Mouse (Mus musculus): ENCODE measurements around the gene 2900011O08Rik. TPM values are rescaled to one million over a fixed set of nuclear protein-coding genes. Genes with fewer than 3 reads are reported as not detected.

Gene 2900011O08Rik
- polyA plus RNA-seq (2012; rRNA removed; ENCODE audit: low replicate concordance) = 0.54 TPM in 1 of 2 replicates, not detected in the other

GRCm38 (mm10) chr16:13986574-13987478 lies at the start of gene 2900011O08Rik, which contains the start of gene Ifitm7:
Gene 2900011O08Rik, plus strand, starts transcription at chr16:13986604.
Gene Ifitm7, minus strand, starts transcription at chr16:13986888.

Other genes with a start within 250 kb of the 2900011O08Rik start
- gene Rrn3, start 205.9 kb upstream of the 2900011O08Rik start, polyA plus RNA-seq (2012; rRNA removed; ENCODE audit: low replicate concordance) = 16.4 and 20.5 TPM in 2 replicates
- 68.8 and 71.7 TPM in 2 replicates for gene Ntan1, start 167.8 kb upstream of the 2900011O08Rik start, polyA plus RNA-seq (2012; rRNA removed; ENCODE audit: low replicate concordance)
- 118 and 135 TPM in 2 replicates for gene Pdxdc1, start 83.5 kb upstream of the 2900011O08Rik start, polyA plus RNA-seq (2012; rRNA removed; ENCODE audit: low replicate concordance)
- 3.5 and 5.8 TPM in 2 replicates for gene Mpv17l, start 83.4 kb upstream of the 2900011O08Rik start, polyA plus RNA-seq (2012; rRNA removed; ENCODE audit: low replicate concordance)
- gene Ifitm7, start 284 bp downstream of the 2900011O08Rik start, polyA plus RNA-seq (2012; rRNA removed; ENCODE audit: low replicate concordance) = not detected in 2 replicates
- 43.4 and 51.8 TPM in 2 replicates for gene Nde1, start 176.7 kb downstream of the 2900011O08Rik start, polyA plus RNA-seq (2012; rRNA removed; ENCODE audit: low replicate concordance)
- gene Marf1, start 176.7 kb downstream of the 2900011O08Rik start, polyA plus RNA-seq (2012; rRNA removed; ENCODE audit: low replicate concordance) = 14.4 and 22.3 TPM in 2 replicates

All from subcutaneous adipose tissue, adult 2 months (tissue).